ENCODE assay signal across 8 mouse cellular contexts in genomic region chr19:16160759-16161158, GRCm38 (mm10). TPM values are rescaled to one million over a fixed set of nuclear protein-coding genes. Genes with fewer than 3 reads are reported as not detected.
DNase-seq lines count a peak whose midpoint lies in the region; ATAC-seq lines count a peak whose summit lies in the region.

No protein-coding gene starts in this region.

- no peak overlapping the region for H3K27ac ChIP-seq in midbrain, embryonic 12.5 days (replicated peaks)
- H3K27ac ChIP-seq in midbrain, embryonic 14.5 days (replicated peaks; ENCODE audit: low read depth, low read length) = no peak overlapping the region
- peak overlapping the region; percentile 5; the same call in 1 of the 2 replicates for H3K27ac ChIP-seq in stomach, embryonic 15.5 days

- 79% methylated on average over 2 of the region's 2 CpGs for WGBS in midbrain, embryonic 12.5 days
- WGBS in midbrain, embryonic 14.5 days = 59% methylated on average over 2 of the region's 2 CpGs
- 50% methylated on average over 2 of the region's 2 CpGs for WGBS in stomach, embryonic 15.5 days

- no peak overlapping the region for H3K9ac ChIP-seq in midbrain, embryonic 12.5 days (replicated peaks)
- no peak overlapping the region for H3K9ac ChIP-seq in midbrain, embryonic 14.5 days (replicated peaks; ENCODE audit: low read length)
- H3K9ac ChIP-seq in stomach, embryonic 15.5 days = no peak overlapping the region

- peak; percentile 58 for DNase-seq in gastrocnemius, adult 18-20 months (ENCODE audit: low spot score)
- no peak for DNase-seq in gastrocnemius, postnatal 36 days
- no peak for DNase-seq in midbrain, embryonic 14.5 days
- DNase-seq in heart, postnatal 10 days = peak; percentile 72 to 76
- no peak for DNase-seq in thymus, adult 18-20 months
- DNase-seq in embryo, embryonic 11 days = no peak

- no peaks in the 10 kb centered on the region for H3K9me3 ChIP-seq in midbrain, embryonic 12.5 days
- no peaks in the 10 kb centered on the region for H3K9me3 ChIP-seq in midbrain, embryonic 14.5 days (ENCODE audit: control insufficient read depth, low read length)
- no peaks in the 10 kb centered on the region for H3K9me3 ChIP-seq in stomach, embryonic 15.5 days

- H3K4me3 ChIP-seq in midbrain, embryonic 12.5 days = no peak overlapping the region
- no peak overlapping the region for H3K4me3 ChIP-seq in midbrain, embryonic 14.5 days (replicated peaks; ENCODE audit: low read depth, low read length)
- no peak overlapping the region for H3K4me3 ChIP-seq in stomach, embryonic 15.5 days (replicated peaks)

- intact Hi-C loops in gastrocnemius, postnatal 36 days (cut with DNase I) = no loop called here
- intact Hi-C loops in heart, postnatal 10 days (cut with DNase I) = no loop called here

- no peak overlapping the region for H3K4me2 ChIP-seq in midbrain, embryonic 12.5 days (replicated peaks)
- H3K4me2 ChIP-seq in midbrain, embryonic 14.5 days (ENCODE audit: low read length) = no peak overlapping the region
- peak overlapping the region; percentile 22; the same call in 1 of the 2 replicates for H3K4me2 ChIP-seq in stomach, embryonic 15.5 days

- no peaks in the 10 kb centered on the region for H3K27me3 ChIP-seq in midbrain, embryonic 12.5 days
- no peaks in the 10 kb centered on the region for H3K27me3 ChIP-seq in midbrain, embryonic 14.5 days (ENCODE audit: control insufficient read depth, insufficient read depth, low read length)
- no peaks in the 10 kb centered on the region for H3K27me3 ChIP-seq in stomach, embryonic 15.5 days (replicated peaks)

- H3K4me1 ChIP-seq in midbrain, embryonic 12.5 days = peaks cover 10% of the 10 kb centered on the region
- H3K4me1 ChIP-seq in midbrain, embryonic 14.5 days (ENCODE audit: control insufficient read depth, insufficient read depth, low read length) = peaks cover 7% of the 10 kb centered on the region
- 0 out of 2 replicates have a peak, but pooled peaks cover 5% of the 10 kb centered on the region for H3K4me1 ChIP-seq in stomach, embryonic 15.5 days

- no peaks in the 10 kb centered on the region for H3K36me3 ChIP-seq in midbrain, embryonic 12.5 days
- H3K36me3 ChIP-seq in midbrain, embryonic 14.5 days (ENCODE audit: control insufficient read depth, insufficient read depth, low read length) = no peaks in the 10 kb centered on the region
- H3K36me3 ChIP-seq in stomach, embryonic 15.5 days = no peaks in the 10 kb centered on the region

- peak; percentile 38; the same call in 1 of the 2 replicates for ATAC-seq in midbrain, embryonic 12.5 days (ENCODE audit: low FRiP score, low read depth)
- no peak; the same call in 1 of the 2 replicates for ATAC-seq in midbrain, embryonic 14.5 days (ENCODE audit: low FRiP score, low TSS enrichment)
- ATAC-seq in stomach, embryonic 15.5 days (ENCODE audit: insufficient read depth, low FRiP score, low read depth) = peak; percentile 53; the same call in 1 of the 2 replicates

RNA-seq across cellular contexts. Expression of gene Gnaq, which starts 28.1 kb away (rescaled TPM):
- total RNA-seq in gastrocnemius, adult 18-20 months (2021) = 10 to 100 TPM; 11.9 to 14.9 TPM
- 10 to 100 TPM; 10.3 to 11.3 TPM for total RNA-seq in gastrocnemius, postnatal 36 days (2021)
- 45.8 and 49.9 TPM in 2 replicates for polyA plus RNA-seq in midbrain, embryonic 12.5 days (2016; fragmentation: Nextera tagmentation; extraction: Ambion mirVana)
- polyA plus RNA-seq in midbrain, embryonic 14.5 days (2014; fragmentation: Nextera tagmentation; extraction: Ambion mirVana) = 52.7 and 86.7 TPM in 2 replicates
- total RNA-seq in heart, postnatal 10 days (2021) = 10 to 100 TPM; 37.3 to 38.1 TPM
- 35.6 and 36.2 TPM in 2 replicates for polyA plus RNA-seq in stomach, embryonic 15.5 days (2015; fragmentation: Nextera tagmentation; extraction: Ambion mirVana)

Comparison
In these comparisons a context has a peak if more than half of its experiments do, and no peak if none do; other contexts are left out.
1. DNase-seq: peak in gastrocnemius, adult 18-20 months (single experiment) and heart, postnatal 10 days (2 of 2); none in gastrocnemius, postnatal 36 days (0 of 2), midbrain, embryonic 14.5 days (single experiment), thymus, adult 18-20 months (0 of 2) and embryo, embryonic 11 days (single experiment).